Mouse (Mus musculus) E14TG2a.4 (cell line): ENCODE measurements at regions not wholly inside any gene's neighbourhood (a gene's known extent, or its start where the extent isn't known, plus 50 kb on each side); places are given as distances from the start of the nearest gene placed in this dataset.
A peak's percentile ranks its signal among the peaks of the same experiment; 100 is the strongest.
"Not testable (repeated sequence)": the region's sequence is repeated elsewhere in the genome, so short reads cannot be mapped to it uniquely, and the experiment has no call there.

Experiments used
- H3K27me3 ChIP-seq: 2 replicates; pipeline ENCODE4 v1.6.1; 2014; ENCODE audit warnings: low read length, control low read depth; ENCODE audit not compliant: insufficient read depth
- H3K36me3 ChIP-seq: 2 replicates; pipeline ENCODE4 v1.6.1; 2014; ENCODE audit warnings: low read length, control low read depth; ENCODE audit not compliant: insufficient read depth
- H3K4me1 ChIP-seq: replicated peaks from 2 replicates; pipeline ENCODE4 v1.6.1; 2014; ENCODE audit warnings: low read depth, low read length, control low read depth
- H3K4me3 ChIP-seq: replicated peaks from 2 replicates; pipeline ENCODE4 v1.5.1; 2014; ENCODE audit warnings: mild to moderate bottlenecking, low read length
- H3K9me3 ChIP-seq: 2 replicates; pipeline ENCODE4 v1.6.1; 2014; ENCODE audit warnings: low read length, control low read depth
- CTCF ChIP-seq: conservative IDR thresholded peaks from 2 replicates; pipeline ENCODE4 v1.5.1; 2014; ENCODE audit warnings: low read length
- NANOG ChIP-seq: IDR thresholded peaks from 2 replicates; pipeline ENCODE4 v1.6.1; 2014; ENCODE audit warnings: borderline replicate concordance, low read length, mixed read lengths
- POU5F1 ChIP-seq: IDR thresholded peaks from 2 replicates; pipeline ENCODE4 v1.6.1; 2014; ENCODE audit warnings: low read length, borderline replicate concordance

- H3K27me3 ChIP-seq = no peaks in the 10 kb centered on the region
- no peaks in the 10 kb centered on the region for H3K9me3 ChIP-seq
- peak overlapping the region; percentile 1; the same call in 1 of the 2 replicates for H3K4me3 ChIP-seq
- peaks cover 20% of the 10 kb centered on the region for H3K4me1 ChIP-seq
- TF ChIP-seq CTCF = no peak
- no peak for TF ChIP-seq POU5F1
- no peak for TF ChIP-seq NANOG
- H3K36me3 ChIP-seq = no peaks in the 10 kb centered on the region
Observed at GRCm38 (mm10) chr11:40477294-40477693, 217.7 kb downstream of the Mat2b start.

GRCm38 (mm10) chr11:40469080-40469705, 225.8 kb downstream of the Mat2b start:
- no peaks in the 10 kb centered on the region for H3K9me3 ChIP-seq
- H3K4me1 ChIP-seq = 0 out of 2 replicates have a peak, but pooled peaks cover 4% of the 10 kb centered on the region
- no peak overlapping the region for H3K4me3 ChIP-seq
- no peaks in the 10 kb centered on the region for H3K36me3 ChIP-seq
- no peaks in the 10 kb centered on the region for H3K27me3 ChIP-seq
- TF ChIP-seq POU5F1 (no peak), CTCF (peak; percentile 41)

GRCm38 (mm10) chr11:40456571-40456970, 238.4 kb downstream of the Mat2b start:
- H3K4me3 ChIP-seq = no peak overlapping the region
- H3K36me3 ChIP-seq = no peaks in the 10 kb centered on the region
- H3K9me3 ChIP-seq = no peaks in the 10 kb centered on the region
- TF ChIP-seq CTCF = no peak
- H3K27me3 ChIP-seq = no peaks in the 10 kb centered on the region
- H3K4me1 ChIP-seq = no peaks in the 10 kb centered on the region

- H3K9me3 ChIP-seq, H3K4me1 ChIP-seq, H3K27me3 ChIP-seq, H3K36me3 ChIP-seq, H3K4me3 ChIP-seq: not testable (repeated sequence)
Observed at GRCm38 (mm10) chr11:40454994-40455393, 240.0 kb downstream of the Mat2b start.

GRCm38 (mm10) chr11:40446846-40447245, 248.2 kb downstream of the Mat2b start:
- no peaks in the 10 kb centered on the region for H3K36me3 ChIP-seq
- H3K27me3 ChIP-seq = no peaks in the 10 kb centered on the region
- no peak overlapping the region for H3K4me3 ChIP-seq
- H3K4me1 ChIP-seq = no peaks in the 10 kb centered on the region
- H3K9me3 ChIP-seq = no peaks in the 10 kb centered on the region
- no peak for TF ChIP-seq POU5F1
- TF ChIP-seq NANOG = no peak
- TF ChIP-seq CTCF = no peak

- no peaks in the 10 kb centered on the region for H3K36me3 ChIP-seq
- no peaks in the 10 kb centered on the region for H3K9me3 ChIP-seq
- H3K4me1 ChIP-seq = no peaks in the 10 kb centered on the region
- no peak overlapping the region for H3K4me3 ChIP-seq
- no peaks in the 10 kb centered on the region for H3K27me3 ChIP-seq
- no peak for TF ChIP-seq NANOG
- no peak for TF ChIP-seq CTCF
- TF ChIP-seq POU5F1 = no peak
Observed at GRCm38 (mm10) chr11:40434002-40434401, 261.0 kb downstream of the Mat2b start.

- TF ChIP-seq NANOG (no peak), CTCF (no peak), POU5F1 (no peak)
Observed at GRCm38 (mm10) chr11:40428858-40429257, 266.1 kb downstream of the Mat2b start.

GRCm38 (mm10) chr11:40424316-40424715, 270.7 kb downstream of the Mat2b start:
- Histone ChIP-seq H3K4me3 (no peak overlapping the region), H3K4me1 (no peaks in the 10 kb centered on the region), H3K27me3 (no peaks in the 10 kb centered on the region), H3K9me3 (no peaks in the 10 kb centered on the region), H3K36me3 (no peaks in the 10 kb centered on the region)
- TF ChIP-seq NANOG = no peak
- TF ChIP-seq CTCF = no peak
- no peak for TF ChIP-seq POU5F1

More at GRCm38 (mm10) chr11:40428858-40429257, 266.1 kb downstream of the Mat2b start:
- Histone ChIP-seq H3K4me3 (no peak overlapping the region), H3K4me1 (no peaks in the 10 kb centered on the region), H3K27me3 (no peaks in the 10 kb centered on the region), H3K9me3 (no peaks in the 10 kb centered on the region), H3K36me3 (no peaks in the 10 kb centered on the region)

GRCm38 (mm10) chr11:40407571-40407970, 287.4 kb downstream of the Mat2b start:
- Histone ChIP-seq H3K4me3 (no peak overlapping the region), H3K27me3 (no peaks in the 10 kb centered on the region), H3K9me3 (no peaks in the 10 kb centered on the region), H3K4me1 (no peaks in the 10 kb centered on the region), H3K36me3 (no peaks in the 10 kb centered on the region)
- no peak for TF ChIP-seq CTCF
- TF ChIP-seq NANOG = no peak
- TF ChIP-seq POU5F1 = no peak
